Mouse (Mus musculus) cerebellum, adult 2 months (tissue): ENCODE measurements around the gene Sco1.

Experiments
- CTCF ChIP-seq: fragments of 200-500 bp; IDR thresholded peaks from 2 replicates; pipeline ENCODE4 v1.5.1; 2011; ENCODE audit warnings: low read depth, mild to moderate bottlenecking, control low read depth, low read length, moderate library complexity, borderline replicate concordance; ENCODE audit not compliant: insufficient read depth
- POLR2A ChIP-seq: fragments of 200-500 bp; IDR thresholded peaks from 2 replicates; pipeline ENCODE4 v1.6.1; 2011; ENCODE audit warnings: low read length, control low read depth, borderline replicate concordance; ENCODE audit not compliant: insufficient read depth

DNA sequence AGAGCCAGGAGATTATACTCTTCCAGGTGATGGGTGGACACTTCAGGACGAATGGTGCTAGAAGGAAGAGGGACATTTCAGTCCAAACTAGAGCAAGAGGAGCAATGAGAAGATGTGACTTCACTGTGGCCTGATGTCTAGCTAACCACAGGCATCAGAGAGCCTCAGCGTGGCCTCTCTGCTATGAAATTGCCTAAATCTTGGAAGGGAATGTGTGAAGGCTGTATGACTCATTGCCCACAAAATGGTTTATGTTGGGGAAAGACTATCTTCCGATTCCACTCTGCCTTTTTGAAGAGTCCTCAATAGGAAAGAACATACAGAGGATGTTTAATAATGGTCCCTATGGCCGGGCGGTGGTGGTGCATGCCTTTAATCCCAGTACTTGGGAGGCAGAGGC lies 24.3 kb downstream of the Sco1 start:
- TF ChIP-seq POLR2A, result no peak
- TF ChIP-seq CTCF, result no peak
